Mouse (Mus musculus) frontal cortex, adult 2 months (tissue): ENCODE results near the gene Rnf38. TPM values are rescaled to one million over a fixed set of nuclear protein-coding genes. Genes with fewer than 3 reads are reported as not detected.

Experiments used
- DNase-seq, 2 experiments: peaks; one replicate each; pipeline ENCODE4 v3.0.0; 2022; ENCODE audit warnings: low spot score in 1 of 2; ENCODE audit errors: extremely low spot score in 1 of 2
- polyA plus RNA-seq: library from polyadenylated mRNA; depleted of rRNA; stranded (reverse); fragments of >200 nt; gene quantifications from 2 replicates; pipeline ENCODE4 v1.2.3, GENCODE M21; 2012

Rnf38 gene
- polyA plus RNA-seq, 1 experiment = 71.8 TPM

GRCm38 (mm10) chr4:44152904-44153303 lies 80.7 kb downstream of the Rnf38 start:
- DNase-seq = no peak

- no peak for DNase-seq
Measured at GRCm38 (mm10) chr4:44126805-44127204, 106.8 kb downstream of the Rnf38 start.

GRCm38 (mm10) chr4:44119410-44120201 lies 114.0 kb downstream of the Rnf38 start:
- peak in 1 of 2 experiments; percentile 73 for DNase-seq

- no peak for DNase-seq
Measured at GRCm38 (mm10) chr4:44115046-44115445, 118.5 kb downstream of the Rnf38 start.

GRCm38 (mm10) chr4:44113393-44114138 lies 120.0 kb downstream of the Rnf38 start:
- DNase-seq = no peak

GRCm38 (mm10) chr4:44112741-44113140 lies 120.8 kb downstream of the Rnf38 start:
- DNase-seq = no peak

- no peak for DNase-seq
Measured at GRCm38 (mm10) chr4:44110771-44111170, 122.8 kb downstream of the Rnf38 start.

GRCm38 (mm10) chr4:44108297-44108696 lies 125.3 kb downstream of the Rnf38 start:
- no peak for DNase-seq

- DNase-seq = no peak
Measured at GRCm38 (mm10) chr4:44107339-44107738, 126.2 kb downstream of the Rnf38 start.

- no peak for DNase-seq
Measured at GRCm38 (mm10) chr4:44106297-44106821, 127.2 kb downstream of the Rnf38 start.

- DNase-seq = no peak
Measured at GRCm38 (mm10) chr4:44104195-44104917, 129.2 kb downstream of the Rnf38 start.

GRCm38 (mm10) chr4:44103620-44104019 lies 130.0 kb downstream of the Rnf38 start:
- no peak for DNase-seq

GRCm38 (mm10) chr4:44097576-44098335 lies 135.8 kb downstream of the Rnf38 start:
- no peak for DNase-seq

GRCm38 (mm10) chr4:44094475-44094874 lies 139.1 kb downstream of the Rnf38 start:
- no peak for DNase-seq

GRCm38 (mm10) chr4:44092359-44092758 lies 141.2 kb downstream of the Rnf38 start:
- DNase-seq = no peak

- DNase-seq = no peak
Measured at GRCm38 (mm10) chr4:44085566-44085965, 148.0 kb downstream of the Rnf38 start.

- DNase-seq = no peak
Measured at GRCm38 (mm10) chr4:44084602-44085325, 148.8 kb downstream of the Rnf38 start.

- DNase-seq = no peak
Measured at GRCm38 (mm10) chr4:44083945-44084344, 149.6 kb downstream of the Rnf38 start, which contains the start of gene Gne. Gene Gne (minus strand): TSS chr4:44084177.

- no peak for DNase-seq
Measured at GRCm38 (mm10) chr4:44078358-44078933, 155.1 kb downstream of the Rnf38 start.
